Mouse (Mus musculus) olfactory bulb, adult 2 months (tissue): ENCODE measurements around the gene Isx. TPM values are rescaled to one million over a fixed set of nuclear protein-coding genes. Genes with fewer than 3 reads are reported as not detected.

Experiments
- H3K27ac ChIP-seq: fragments of 200-500 bp; 2 replicates; pipeline ENCODE4 v1.5.1; 2012; ENCODE audit warnings: low read depth, low read length; ENCODE audit not compliant: insufficient read depth
- H3K4me1 ChIP-seq: fragments of 200-500 bp; 2 replicates; pipeline ENCODE4 v1.6.1; 2012; ENCODE audit warnings: low read length; ENCODE audit not compliant: control insufficient read depth, insufficient read depth
- H3K4me3 ChIP-seq: fragments of 200-500 bp; 2 replicates; pipeline ENCODE4 v1.5.1; 2012; ENCODE audit warnings: mild to moderate bottlenecking, low read depth, low read length, moderate library complexity; ENCODE audit not compliant: insufficient read depth
- CTCF ChIP-seq: fragments of 200-500 bp; IDR thresholded peaks from 2 replicates; pipeline ENCODE4 v1.5.1; 2012; ENCODE audit warnings: low read depth, mild to moderate bottlenecking, low read length, moderate library complexity; ENCODE audit not compliant: insufficient read depth
- POLR2A ChIP-seq: fragments of 200-500 bp; IDR thresholded peaks from 2 replicates; pipeline ENCODE4 v1.6.1; 2012; ENCODE audit warnings: mild to moderate bottlenecking, low read depth, low read length, moderate library complexity; ENCODE audit not compliant: insufficient read depth
- WGBS: fragments of 180-500 bp; shearing (Covaris S2); methylation state at CpG from one replicate; pipeline ENCODE4 v1.1.7; 2018; 5-methylcytosine and 5-hydroxymethylcytosine counted together
- polyA plus RNA-seq: library from polyadenylated mRNA; stranded (reverse); fragments of >200 nt; gene quantifications from 2 replicates; pipeline ENCODE4 v1.2.4, GENCODE M21; 2012; ENCODE audit warnings: low replicate concordance; ENCODE audit not compliant: missing spikeins, insufficient read depth, insufficient read length

Gene Isx
- polyA plus RNA-seq, 1 experiment = not detected

GRCm38 (mm10) chr8:74891030-74891429 lies 18.1 kb downstream of the Isx start:
- Histone ChIP-seq H3K27ac (no peak overlapping the region), H3K4me3 (no peak overlapping the region), H3K4me1 (no peaks in the 10 kb centered on the region)
- TF ChIP-seq CTCF (no peak), POLR2A (no peak)
- WGBS = 61% methylated on average over 5 of the region's 5 CpGs

- Histone ChIP-seq H3K27ac (no peak overlapping the region), H3K4me3 (no peak overlapping the region), H3K4me1 (no peaks in the 10 kb centered on the region)
- 80% methylated on average over 1 of the region's 1 CpGs for WGBS
- TF ChIP-seq CTCF (no peak), POLR2A (no peak)
Observed at GRCm38 (mm10) chr8:74896302-74896701, 23.3 kb downstream of the Isx start.

GRCm38 (mm10) chr8:74897315-74897714 lies 24.3 kb downstream of the Isx start:
- TF ChIP-seq CTCF (no peak), POLR2A (no peak)
- 74% methylated on average over 2 of the region's 2 CpGs for WGBS
- no peak overlapping the region for H3K4me3 ChIP-seq

GRCm38 (mm10) chr8:74899796-74900195 lies 26.8 kb downstream of the Isx start:
- H3K4me3 ChIP-seq = no peak overlapping the region
- WGBS = 73% methylated on average over 3 of the region's 3 CpGs
- no peaks in the 10 kb centered on the region for H3K4me1 ChIP-seq
- TF ChIP-seq POLR2A (no peak), CTCF (no peak)
- H3K27ac ChIP-seq = no peak overlapping the region

More at GRCm38 (mm10) chr8:74897315-74897714, 24.3 kb downstream of the Isx start:
- Histone ChIP-seq H3K4me1 (no peaks in the 10 kb centered on the region), H3K27ac (no peak overlapping the region)

- H3K4me3 ChIP-seq = no peak overlapping the region
- H3K4me1 ChIP-seq = no peaks in the 10 kb centered on the region
- no peak overlapping the region for H3K27ac ChIP-seq
- 89% methylated on average over 1 of the region's 1 CpGs for WGBS
- TF ChIP-seq CTCF = no peak
- TF ChIP-seq POLR2A = no peak
Observed at GRCm38 (mm10) chr8:74901765-74902164, 28.8 kb downstream of the Isx start.

- no peak for TF ChIP-seq CTCF
- TF ChIP-seq POLR2A = no peak
- no peaks in the 10 kb centered on the region for H3K4me1 ChIP-seq
- H3K4me3 ChIP-seq = no peak overlapping the region
- H3K27ac ChIP-seq = no peak overlapping the region
- 68% methylated on average over 6 of the region's 6 CpGs for WGBS
Observed at GRCm38 (mm10) chr8:74903054-74903842, 30.3 kb downstream of the Isx start.

- no peak overlapping the region for H3K27ac ChIP-seq
- no peak overlapping the region for H3K4me3 ChIP-seq
- H3K4me1 ChIP-seq = no peaks in the 10 kb centered on the region
- WGBS = 26% methylated on average over 1 of the region's 1 CpGs
- TF ChIP-seq POLR2A (no peak), CTCF (no peak)
Observed at GRCm38 (mm10) chr8:74906333-74906732, 33.4 kb downstream of the Isx start.

- no peak overlapping the region for H3K4me3 ChIP-seq
- H3K4me1 ChIP-seq = no peaks in the 10 kb centered on the region
- TF ChIP-seq POLR2A = no peak
- TF ChIP-seq CTCF = no peak
- 79% methylated on average over 1 of the region's 1 CpGs for WGBS
- H3K27ac ChIP-seq = no peak overlapping the region
Observed at GRCm38 (mm10) chr8:74910708-74911107, 37.7 kb downstream of the Isx start.

- Histone ChIP-seq H3K4me3 (no peak overlapping the region), H3K27ac (no peak overlapping the region), H3K4me1 (0 out of 2 replicates have a peak, but pooled peaks cover 7% of the 10 kb centered on the region)
- WGBS = 77% methylated on average over 8 of the region's 8 CpGs
- TF ChIP-seq POLR2A = no peak
- TF ChIP-seq CTCF = no peak
Observed at GRCm38 (mm10) chr8:74920691-74921421, 47.9 kb downstream of the Isx start.
